Mouse (Mus musculus) intestine, embryonic 14.5 days (tissue): Measurements from ENCODE around the gene Smim8. TPM values are rescaled to one million over a fixed set of nuclear protein-coding genes. Genes with fewer than 3 reads are reported as not detected.

ENCODE experiments used
- ATAC-seq: fragments of 200-750 bp; cut with Nextera tagmentation; replicated peaks from 2 replicates; pipeline ENCODE4 v1.8.0; 2017; ENCODE audit warnings: low read depth, moderate number of reproducible peaks, moderate TSS enrichment, moderate library complexity; ENCODE audit not compliant: low FRiP score, low TSS enrichment
- DNase-seq: peaks from one replicate; pipeline ENCODE4 v3.0.0-alpha.2; 2018; ENCODE audit warnings: low spot score
- H3K27ac ChIP-seq: fragments of 300-500 bp; sonication (generic); 2 replicates; pipeline ENCODE4 v1.5.1; 2014; ENCODE audit warnings: low read depth, mild to moderate bottlenecking, control low read depth
- H3K27me3 ChIP-seq: fragments of 300-500 bp; sonication (generic); replicated peaks from 2 replicates; pipeline ENCODE4 v1.6.1; 2014; ENCODE audit warnings: low read length, control low read depth; ENCODE audit not compliant: control insufficient read depth, insufficient read depth
- H3K36me3 ChIP-seq: fragments of 300-500 bp; sonication (generic); 2 replicates; pipeline ENCODE4 v1.6.1; 2014; ENCODE audit warnings: low read length, control low read depth; ENCODE audit not compliant: control insufficient read depth, insufficient read depth
- H3K4me1 ChIP-seq: fragments of 300-500 bp; sonication (generic); replicated peaks from 2 replicates; pipeline ENCODE4 v1.6.1; 2014; ENCODE audit warnings: low read length, control low read depth, mixed read lengths; ENCODE audit not compliant: control insufficient read depth, insufficient read depth
- H3K4me2 ChIP-seq: fragments of 300-500 bp; sonication (generic); 2 replicates; pipeline ENCODE4 v1.6.1; 2014; ENCODE audit warnings: low read length
- H3K4me3 ChIP-seq: fragments of 300-500 bp; sonication (generic); 2 replicates; pipeline ENCODE4 v1.5.1; 2014; ENCODE audit warnings: low read depth, low read length, control low read depth, mixed read lengths
- H3K9ac ChIP-seq: fragments of 300-500 bp; sonication (generic); 2 replicates; pipeline ENCODE4 v1.6.1; 2014; ENCODE audit warnings: mild to moderate bottlenecking, low read length
- H3K9me3 ChIP-seq: fragments of 300-500 bp; sonication (generic); 2 replicates; pipeline ENCODE4 v1.6.1; 2016; ENCODE audit warnings: low read length, control low read depth; ENCODE audit not compliant: control insufficient read depth
- WGBS: fragments of 180-500 bp; shearing (Covaris S2); extraction: QIAGEN DNeasy Blood & Tissue Kit; methylation state at CpG from one replicate; pipeline ENCODE4 v1.1.7; 2014; 5-methylcytosine and 5-hydroxymethylcytosine counted together
- polyA plus RNA-seq: library from polyadenylated mRNA; unstranded; fragments of >200 nt; fragmentation: Nextera tagmentation; extraction: Ambion mirVana; gene quantifications from 2 replicates; pipeline ENCODE4 v1.2.1, GENCODE M21; 2014

Gene Smim8
- polyA plus RNA-seq = 42.9 and 43.0 TPM in 2 replicates

DNA sequence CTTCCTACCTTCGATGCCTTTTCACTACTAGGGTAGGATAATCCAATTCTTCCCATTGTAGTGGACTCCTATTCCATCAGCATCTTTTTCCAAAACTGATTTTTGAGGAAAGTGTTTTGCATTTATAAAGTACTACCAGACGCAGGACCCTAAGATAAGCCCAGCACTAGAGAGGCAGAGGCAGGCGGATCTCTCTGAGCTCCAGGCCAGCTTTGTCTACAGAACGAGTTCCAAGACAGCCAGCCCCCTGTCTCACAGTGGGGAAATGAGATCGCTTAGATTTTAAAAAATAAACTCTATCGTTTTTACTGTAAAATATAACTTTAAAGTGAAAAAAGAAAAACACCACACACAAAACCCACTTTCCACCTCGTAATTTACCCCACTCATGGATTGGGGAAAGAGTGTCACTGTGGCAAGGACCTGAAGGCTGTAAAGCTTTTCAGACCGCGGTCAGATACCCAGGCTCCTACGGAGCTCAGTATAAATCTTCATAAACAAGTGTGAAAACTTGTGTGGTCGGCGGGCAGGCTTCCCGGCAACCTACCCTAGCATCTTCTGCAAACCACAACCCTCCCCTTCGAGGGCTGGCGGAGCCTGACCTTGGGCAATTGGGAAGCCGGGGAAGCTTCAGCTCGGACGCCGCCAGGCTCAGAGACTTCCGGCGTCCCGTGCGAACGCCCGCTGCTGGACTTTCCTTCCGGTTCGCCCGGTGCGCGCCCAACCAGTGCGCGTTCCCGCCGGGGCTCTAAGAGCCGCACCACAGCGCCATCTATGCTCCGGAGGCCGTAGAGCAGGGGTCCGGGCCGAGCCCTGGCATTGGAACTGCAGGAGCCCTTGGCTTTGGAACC, at the start of gene Smim8:
Gene Smim8 (minus strand): TSS at position 747 of the 851 bp plus-strand sequence.
- peak; percentile 95 for ATAC-seq
- peak within 1 kb of the TSS; percentile 77 for H3K4me2 ChIP-seq
- 5% methylated on average over 40 of the region's 40 CpGs for WGBS
- H3K27ac ChIP-seq = peak within 1 kb of the TSS; percentile 77
- peak; percentile 99 for DNase-seq
- no peaks in the 10 kb centered on the region for H3K27me3 ChIP-seq
- no peaks in the 10 kb centered on the region for H3K4me1 ChIP-seq
- no peaks in the 10 kb centered on the region for H3K9me3 ChIP-seq
- H3K9ac ChIP-seq = peak within 1 kb of the TSS; percentile 85
- H3K4me3 ChIP-seq = peak within 1 kb of the TSS; percentile 79
- H3K36me3 ChIP-seq = no peaks in the 10 kb centered on the region

DNA sequence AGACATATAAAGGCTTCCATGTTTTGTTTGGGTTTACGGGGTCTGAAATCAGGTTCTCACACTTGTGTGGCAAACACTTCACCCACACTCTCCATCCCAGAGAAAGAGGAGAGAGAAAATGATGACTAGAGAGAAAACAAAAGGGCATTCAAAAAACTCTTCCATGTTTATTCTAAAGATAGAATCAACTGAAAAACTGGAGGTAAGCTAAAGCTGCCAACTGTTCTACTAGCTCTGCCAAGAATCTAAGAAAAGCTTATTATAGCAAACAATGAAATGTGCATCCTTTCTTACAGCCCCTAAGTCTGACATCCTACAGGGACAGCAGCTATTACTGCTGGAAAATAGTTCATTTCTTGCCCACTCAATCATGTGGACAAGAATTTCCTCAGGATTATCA, 45.7 kb upstream of the Smim8 start:
- no peaks in the 10 kb centered on the region for H3K27me3 ChIP-seq
- H3K36me3 ChIP-seq = peaks cover 30% of the 10 kb centered on the region
- no peak overlapping the region for H3K4me2 ChIP-seq
- 88% methylated on average over 1 of the region's 1 CpGs for WGBS
- no peak overlapping the region for H3K4me3 ChIP-seq
- ATAC-seq (no peak), DNase-seq (no peak)
- H3K9ac ChIP-seq = no peak overlapping the region
- H3K27ac ChIP-seq = no peak overlapping the region
- no peaks in the 10 kb centered on the region for H3K4me1 ChIP-seq
- H3K9me3 ChIP-seq = no peaks in the 10 kb centered on the region

DNA sequence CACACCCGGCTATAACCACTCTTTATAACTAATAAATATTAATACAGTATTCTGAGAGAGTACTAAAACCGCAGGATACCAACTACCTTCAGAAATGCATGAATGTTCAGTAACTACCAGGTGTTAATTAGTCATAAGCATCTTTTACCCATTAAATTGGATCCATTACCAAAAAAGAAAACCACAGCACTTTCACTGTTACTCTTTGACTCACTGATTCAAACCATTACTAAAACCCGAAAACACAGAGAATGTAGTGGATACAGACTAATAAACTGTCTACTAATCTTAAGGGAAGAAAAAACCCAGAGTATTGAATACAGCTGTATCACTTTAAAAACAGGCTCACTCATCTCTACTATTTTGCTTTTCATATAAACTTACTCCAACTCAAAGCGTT, 41.7 kb upstream of the Smim8 start:
- no peak for ATAC-seq
- WGBS = 93% methylated on average over 4 of the region's 4 CpGs
- no peaks in the 10 kb centered on the region for H3K27me3 ChIP-seq

DNA sequence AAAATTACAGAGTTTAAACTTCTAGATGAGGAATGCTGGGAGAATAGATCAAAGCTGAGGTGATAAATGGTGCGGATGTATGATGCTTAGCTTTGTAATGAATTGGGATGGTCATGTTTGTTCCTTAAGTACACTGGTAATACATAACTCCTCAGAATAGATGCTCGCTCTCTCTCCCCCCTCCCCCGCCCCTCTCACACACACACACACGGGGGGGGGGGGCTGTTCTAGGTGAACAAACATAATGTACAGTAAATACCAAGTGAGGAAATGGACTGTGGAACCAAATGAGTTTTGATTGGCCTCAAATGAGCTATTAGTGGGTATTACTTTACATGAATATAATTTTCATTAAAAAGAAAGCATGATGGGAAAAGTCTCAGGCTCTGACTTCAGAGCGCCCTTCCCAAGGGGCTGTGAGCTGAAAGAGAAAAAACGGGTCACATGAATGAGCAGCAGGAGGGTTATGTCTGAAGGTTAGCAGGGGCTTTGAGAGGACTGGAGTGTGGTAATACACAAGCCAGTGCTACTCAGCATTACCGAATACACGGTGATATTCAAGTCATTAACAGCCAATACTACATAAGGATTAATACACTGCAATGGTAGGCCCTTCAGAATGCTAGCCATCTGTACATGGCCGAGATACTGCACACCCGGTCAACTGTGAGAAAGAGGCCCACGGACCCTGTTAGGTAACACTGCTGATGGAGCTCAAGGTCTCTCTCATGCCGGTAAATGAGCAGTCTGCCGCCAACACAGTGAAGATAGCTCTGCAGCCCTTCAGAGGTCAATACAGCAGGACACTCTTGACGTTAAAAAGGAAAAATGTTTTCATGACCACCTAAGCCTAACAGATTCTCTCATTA, 23.2 kb upstream of the Smim8 start:
- no peak for DNase-seq
- H3K4me3 ChIP-seq = no peak overlapping the region
- ATAC-seq = no peak
- WGBS = 84% methylated on average over 14 of the region's 14 CpGs
- H3K27me3 ChIP-seq = no peaks in the 10 kb centered on the region
- H3K4me2 ChIP-seq = no peak overlapping the region
- no peaks in the 10 kb centered on the region for H3K9me3 ChIP-seq
- no peak overlapping the region for H3K9ac ChIP-seq
- no peak overlapping the region for H3K27ac ChIP-seq
- H3K4me1 ChIP-seq = no peaks in the 10 kb centered on the region
- H3K36me3 ChIP-seq = peaks cover 27% of the 10 kb centered on the region

More for the DNA sequence above, 41.7 kb upstream of the Smim8 start:
- no peak overlapping the region for H3K4me2 ChIP-seq
- no peak overlapping the region for H3K4me3 ChIP-seq
- H3K36me3 ChIP-seq = peaks cover 42% of the 10 kb centered on the region
- no peak overlapping the region for H3K27ac ChIP-seq
- DNase-seq = no peak
- H3K9ac ChIP-seq = no peak overlapping the region
- H3K9me3 ChIP-seq = no peaks in the 10 kb centered on the region
- H3K4me1 ChIP-seq = no peaks in the 10 kb centered on the region

DNA sequence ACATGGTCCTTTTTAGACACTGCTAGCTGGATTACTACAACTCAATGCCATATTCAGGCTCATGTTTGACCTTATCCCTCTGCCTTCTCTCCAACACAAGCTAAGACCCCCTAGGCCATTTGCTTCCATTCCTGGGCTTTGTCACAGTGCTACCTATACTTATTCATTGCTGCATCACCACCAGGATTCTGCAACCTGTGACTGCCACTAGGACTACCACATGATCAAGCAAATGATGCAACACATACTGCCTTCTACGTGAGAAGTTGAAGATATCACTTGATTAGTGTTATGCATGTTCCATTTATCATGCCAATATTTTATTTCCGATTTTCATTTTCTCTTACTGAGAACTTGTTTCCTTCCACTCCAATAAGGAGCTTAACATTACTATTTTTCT, 19.8 kb upstream of the Smim8 start:
- H3K4me3 ChIP-seq = no peak overlapping the region
- no peak for DNase-seq
- no peaks in the 10 kb centered on the region for H3K27me3 ChIP-seq
- 85% methylated on average over 2 of the region's 2 CpGs for WGBS
- no peaks in the 10 kb centered on the region for H3K4me1 ChIP-seq
- ATAC-seq = no peak
- H3K36me3 ChIP-seq = peaks cover 2% of the 10 kb centered on the region; the same call in 1 of the 2 replicates
- H3K27ac ChIP-seq = no peak overlapping the region
- H3K9me3 ChIP-seq = no peaks in the 10 kb centered on the region
- H3K9ac ChIP-seq = no peak overlapping the region
- H3K4me2 ChIP-seq = no peak overlapping the region

DNA sequence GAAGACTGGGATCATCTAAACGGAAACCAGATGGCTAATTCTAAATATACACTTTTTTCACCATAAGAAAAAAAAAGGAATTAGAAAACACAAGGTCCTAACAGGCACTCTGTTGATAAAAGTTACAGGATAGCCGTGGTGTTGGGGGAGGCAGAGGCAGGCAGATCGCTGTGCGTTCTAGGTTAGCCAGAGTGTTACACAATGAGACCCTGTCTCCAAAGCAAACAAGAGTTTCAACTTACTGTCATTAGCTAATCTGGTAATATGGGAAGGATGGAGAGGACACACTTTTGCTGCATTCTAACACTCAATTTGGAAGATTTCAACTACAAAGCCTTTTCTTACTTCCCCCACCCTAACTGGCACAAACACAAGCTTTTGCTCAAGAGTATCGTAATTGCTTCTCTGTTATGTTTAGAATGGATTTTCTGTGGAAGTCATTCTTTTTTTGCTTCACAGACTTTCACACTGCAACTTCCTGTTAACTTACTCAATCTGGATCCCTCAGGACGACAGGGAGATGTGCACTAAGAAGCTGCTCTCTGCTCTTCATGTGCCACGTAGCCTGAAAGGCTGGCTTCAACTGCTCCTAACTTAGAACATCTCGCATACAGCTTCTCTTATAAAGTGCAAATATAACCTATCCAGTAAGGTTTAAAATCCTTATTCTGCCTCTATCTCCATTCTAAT, 19.2 kb upstream of the Smim8 start:
- Histone ChIP-seq H3K27me3 (no peaks in the 10 kb centered on the region), H3K4me1 (no peaks in the 10 kb centered on the region), H3K9ac (no peak overlapping the region), H3K4me3 (no peak overlapping the region), H3K27ac (no peak overlapping the region), H3K36me3 (peaks cover 1% of the 10 kb centered on the region; the same call in 1 of the 2 replicates), H3K4me2 (no peak overlapping the region), H3K9me3 (no peaks in the 10 kb centered on the region)
- WGBS = 64% methylated on average over 8 of the region's 8 CpGs
- ATAC-seq = no peak
- DNase-seq = no peak

DNA sequence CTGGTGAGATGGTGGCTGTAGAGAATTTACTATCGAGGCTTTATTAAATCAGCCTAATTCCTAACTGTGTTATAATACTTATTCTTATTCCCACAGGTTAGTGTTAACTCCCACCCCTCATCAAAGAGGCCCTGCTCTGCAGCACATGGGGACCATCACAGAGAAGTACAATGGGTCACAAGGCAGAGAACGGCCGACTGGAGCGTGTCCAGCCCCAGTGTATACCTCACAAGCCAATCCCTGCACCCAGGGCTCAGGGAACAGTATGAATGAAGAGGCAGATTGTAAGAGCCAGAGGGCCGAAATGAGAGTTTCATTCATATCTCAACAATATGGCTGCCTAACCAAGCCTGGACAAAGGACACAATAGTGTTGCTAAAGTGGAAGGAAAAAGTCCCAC, 18.1 kb upstream of the Smim8 start:
- H3K36me3 ChIP-seq = no peaks in the 10 kb centered on the region
- ATAC-seq (no peak), DNase-seq (no peak)
- no peak overlapping the region for H3K9ac ChIP-seq
- H3K4me1 ChIP-seq = no peaks in the 10 kb centered on the region
- H3K4me3 ChIP-seq = no peak overlapping the region
- H3K27ac ChIP-seq = no peak overlapping the region
- no peak overlapping the region for H3K4me2 ChIP-seq
- 81% methylated on average over 5 of the region's 5 CpGs for WGBS
- no peaks in the 10 kb centered on the region for H3K27me3 ChIP-seq
- no peaks in the 10 kb centered on the region for H3K9me3 ChIP-seq

DNA sequence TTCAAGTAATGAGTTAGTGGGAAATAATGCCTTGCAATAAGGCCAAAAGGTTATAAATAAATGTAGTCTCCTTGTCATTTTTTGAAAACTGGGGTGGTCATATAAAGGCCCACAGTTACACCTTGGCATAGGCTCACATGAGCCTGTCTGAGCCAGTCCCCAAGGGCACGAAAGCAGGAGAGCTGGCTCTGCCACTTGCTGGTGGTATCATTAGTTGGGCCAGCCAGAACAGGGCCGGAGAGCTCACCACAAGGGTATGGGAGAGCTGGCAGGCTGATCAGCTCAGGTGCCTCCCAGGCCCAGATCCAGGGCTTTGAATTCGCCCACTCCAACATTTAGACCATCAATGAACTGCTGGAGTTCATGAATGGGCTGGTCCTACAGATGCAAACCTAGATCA, 8.3 kb upstream of the Smim8 start:
- 91% methylated on average over 3 of the region's 3 CpGs for WGBS
- Histone ChIP-seq H3K9me3 (no peaks in the 10 kb centered on the region), H3K9ac (no peak overlapping the region), H3K4me1 (no peaks in the 10 kb centered on the region), H3K27me3 (no peaks in the 10 kb centered on the region), H3K4me3 (no peak overlapping the region), H3K4me2 (no peak overlapping the region), H3K27ac (no peak overlapping the region), H3K36me3 (no peaks in the 10 kb centered on the region)
- ATAC-seq (no peak), DNase-seq (no peak)
